Mouse (Mus musculus) layer of hippocampus, adult 2 months (tissue): Measurements from ENCODE around the gene Pcsk7. TPM values are rescaled to one million over a fixed set of nuclear protein-coding genes. Genes with fewer than 3 reads are reported as not detected.
A peak's percentile ranks its signal among the peaks of the same experiment; 100 is the strongest.

ENCODE experiments used
- DNase-seq, 2 experiments: peaks; one replicate each; pipeline ENCODE4 v3.0.0; 2022; ENCODE audit warnings: low spot score in 2 of 2
- H3K27ac ChIP-seq: fragments of 200-600 bp; 2 replicates; pipeline ENCODE4 v1.8.1; 2022
- H3K4me3 ChIP-seq: fragments of 200-600 bp; 2 replicates; pipeline ENCODE4 v1.8.1; 2022; ENCODE audit warnings: mild to moderate bottlenecking
- CTCF ChIP-seq: fragments of 200-600 bp; conservative IDR thresholded peaks from 2 replicates; pipeline ENCODE4 v1.8.1; 2022; ENCODE audit warnings: antibody characterized with exemption, mild to moderate bottlenecking, moderate library complexity
- long read RNA-seq, 2 experiments: library from polyadenylated mRNA; stranded (forward); transcript quantifications; one replicate each; pipeline ENCODE4 v2.0.0; 2021; ENCODE audit warnings: borderline mapping rate in 2 of 2
- total RNA-seq, 2 experiments: library from RNA; stranded (reverse); gene quantifications; 2 replicates each; pipeline ENCODE4 v1.2.3; 2021

The Pcsk7 gene
- total RNA-seq, result 10 to 100 TPM; 25.0 to 28.0 TPM
- long read RNA-seq, experiment 1, transcript Pcsk7-201 (17 exons, 3,876 nt), result major isoform, 5 of 17 reads
- long read RNA-seq, experiment 1, partial matches to known transcripts, result 7 of 17 reads
- long read RNA-seq, experiment 1, other reads (novel, unspliced or antisense), result 5 of 17 reads
- long read RNA-seq, experiment 2, transcript Pcsk7-201 (17 exons, 3,876 nt), result major isoform, 7 of 15 reads
- long read RNA-seq, experiment 2, partial matches to known transcripts, result 4 of 15 reads
- long read RNA-seq, experiment 2, other reads (novel, unspliced or antisense), result 4 of 15 reads

GRCm38 (mm10) chr9:45906355-45907077, at the start of gene Pcsk7, which contains the start of gene Rnf214:
TSS of gene Pcsk7 (plus strand) at chr9:45906497.
TSS of gene Rnf214 (minus strand) at chr9:45906911.
- peak; percentile 89 for DNase-seq
- peak; percentile 91 for TF ChIP-seq CTCF
- Histone ChIP-seq H3K27ac (peak within 1 kb of the TSS; percentile 100), H3K4me3 (peak within 1 kb of the TSS; percentile 100)

- TF ChIP-seq CTCF, result no peak
- DNase-seq, result no peak
Measured at GRCm38 (mm10) chr9:45859364-45859763, 46.9 kb upstream of the Pcsk7 start.

DNA sequence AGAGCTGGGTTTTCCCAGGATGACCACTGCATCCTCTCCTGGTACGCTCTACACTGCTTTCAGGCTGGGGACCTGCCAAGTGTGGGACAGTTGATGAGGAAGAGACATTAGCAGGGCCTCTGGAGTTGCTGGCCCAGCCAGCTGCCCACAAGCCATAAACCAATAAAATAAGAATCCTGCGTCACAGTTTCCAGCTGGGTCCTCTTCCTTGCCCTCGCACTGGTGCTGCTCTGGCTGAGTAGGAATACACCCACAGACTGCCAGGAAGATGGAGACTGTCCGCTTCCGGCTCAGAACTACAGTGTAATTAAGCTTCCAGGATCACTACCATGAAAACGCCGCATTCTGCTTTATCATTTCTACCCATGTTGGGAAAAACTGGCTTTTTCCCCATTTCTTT, 44.5 kb upstream of the Pcsk7 start:
- Histone ChIP-seq H3K27ac (peak overlapping the region; percentile 54; the same call in 1 of the 2 replicates), H3K4me3 (no peak overlapping the region)
- TF ChIP-seq CTCF, result no peak
- DNase-seq, result no peak

More at GRCm38 (mm10) chr9:45859364-45859763, 46.9 kb upstream of the Pcsk7 start:
- H3K27ac ChIP-seq, result no peak overlapping the region
- no peak overlapping the region for H3K4me3 ChIP-seq

DNA sequence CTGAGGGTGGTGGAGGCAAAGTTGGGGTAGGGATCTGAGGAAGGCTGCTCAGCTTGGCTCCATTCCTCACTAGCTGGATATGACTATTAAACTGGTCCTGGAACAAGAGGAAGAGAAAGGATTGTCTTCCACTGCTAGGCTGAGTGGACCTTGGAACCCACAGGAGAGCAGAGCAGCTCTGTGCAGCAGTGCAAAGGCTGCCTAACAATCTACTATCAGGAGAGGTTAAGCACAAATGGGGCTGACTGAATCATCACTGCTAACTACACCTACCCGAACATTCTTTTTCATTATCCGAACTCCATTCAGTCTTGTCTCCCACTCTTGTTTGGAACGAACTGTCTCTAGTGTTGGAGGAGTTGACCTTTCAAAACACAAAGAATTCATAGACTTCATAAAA, 37.1 kb upstream of the Pcsk7 start:
- no peak for TF ChIP-seq CTCF
- H3K27ac ChIP-seq, result no peak overlapping the region
- DNase-seq, result no peak

DNA sequence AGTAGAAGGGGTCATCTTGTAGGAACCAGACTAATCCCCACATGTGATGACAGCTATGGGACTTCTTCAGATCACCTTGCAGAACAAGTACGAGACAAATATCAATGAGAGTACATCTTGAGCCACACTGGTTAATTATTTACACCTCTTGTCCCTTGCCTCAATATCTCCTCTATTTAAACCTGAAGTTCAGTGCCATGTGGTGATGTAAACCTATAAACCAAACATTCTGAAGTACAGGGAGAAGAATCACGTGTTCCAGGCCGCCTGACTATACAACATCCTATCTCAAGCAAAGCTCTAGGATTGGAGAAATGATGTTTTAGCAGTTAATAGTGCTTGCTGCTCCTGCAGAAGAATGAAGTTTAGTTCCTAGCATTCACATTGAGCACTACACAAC, 36.0 kb upstream of the Pcsk7 start:
- Histone ChIP-seq H3K4me3 (no peak overlapping the region), H3K27ac (no peak overlapping the region)
- DNase-seq, result no peak
- no peak for TF ChIP-seq CTCF

More for the DNA sequence above, 37.1 kb upstream of the Pcsk7 start:
- no peak overlapping the region for H3K4me3 ChIP-seq

DNA sequence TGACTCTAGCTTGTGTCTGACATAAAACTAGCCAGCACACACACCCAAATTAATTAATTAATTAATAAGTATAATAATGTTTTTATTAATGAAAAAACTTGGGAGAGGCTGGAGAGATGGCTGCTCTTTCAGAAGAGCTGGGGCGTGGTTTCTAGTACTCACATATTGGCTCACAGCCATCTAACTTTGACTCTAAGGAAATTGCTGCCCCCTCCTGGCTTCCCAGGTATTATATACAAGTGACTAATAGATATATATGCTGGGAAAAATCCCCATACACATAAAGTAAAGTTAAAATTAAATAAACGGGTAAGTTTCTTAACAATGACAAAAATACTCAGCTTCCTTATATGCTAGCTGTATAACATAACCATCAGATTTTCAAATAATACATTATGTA, 28.4 kb upstream of the Pcsk7 start:
- Histone ChIP-seq H3K4me3 (no peak overlapping the region), H3K27ac (no peak overlapping the region)
- no peak for DNase-seq
- peak; percentile 51 for TF ChIP-seq CTCF

DNA sequence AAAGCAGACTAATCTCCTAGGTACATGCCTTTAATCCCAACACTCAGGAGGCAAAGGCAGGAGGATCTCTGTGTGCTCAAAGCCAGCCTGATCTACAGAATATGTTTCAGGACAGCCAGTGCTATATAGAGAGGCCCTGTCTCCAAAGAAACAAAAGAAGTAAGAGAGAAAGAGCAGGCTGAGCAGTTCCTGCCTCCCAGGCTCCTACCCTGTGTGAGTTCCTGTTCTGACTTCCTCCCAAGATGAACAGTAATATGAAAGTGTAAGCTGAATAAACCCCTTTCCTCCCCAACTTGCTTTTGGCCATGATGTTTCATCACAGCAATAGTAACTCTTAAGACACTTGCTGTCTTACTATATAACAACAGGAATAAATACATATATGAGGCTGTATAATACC, 12.6 kb upstream of the Pcsk7 start:
- Histone ChIP-seq H3K27ac (no peak overlapping the region), H3K4me3 (no peak overlapping the region)
- no peak for DNase-seq
- no peak for TF ChIP-seq CTCF

- TF ChIP-seq CTCF, result no peak
- H3K27ac ChIP-seq, result peak overlapping the region; percentile 100; the same call in 1 of the 2 replicates
- peak overlapping the region; percentile 100 for H3K4me3 ChIP-seq
- DNase-seq, result no peak
Measured at GRCm38 (mm10) chr9:45905196-45905595, 1.1 kb upstream of the Pcsk7 start.

DNA sequence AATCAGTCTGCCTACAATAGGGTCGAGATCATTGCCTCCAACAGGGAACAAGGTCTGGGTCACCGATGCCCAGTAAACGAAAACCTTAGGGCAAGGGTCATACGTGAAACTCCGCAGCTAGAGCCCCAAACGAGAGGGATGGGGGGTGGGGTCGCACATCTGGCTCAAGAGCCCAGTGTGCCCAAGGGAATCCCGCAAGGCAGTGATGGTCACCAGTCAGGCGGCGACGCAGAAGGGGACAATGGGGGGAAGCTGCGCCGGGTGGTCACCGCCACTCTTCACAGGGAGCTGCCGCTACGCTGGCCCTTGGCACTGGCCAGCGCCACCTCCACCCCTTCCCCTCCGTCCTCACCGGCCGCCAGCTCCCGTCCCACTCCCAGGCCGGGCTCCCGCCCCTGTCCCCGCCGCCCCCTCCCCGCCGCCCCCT, 473 bp upstream of the Pcsk7 start:
- no peak for TF ChIP-seq CTCF
- Histone ChIP-seq H3K4me3 (peak overlapping the region; percentile 100), H3K27ac (peak overlapping the region; percentile 100)
- DNase-seq, result no peak

GRCm38 (mm10) chr9:45907078-45907428, 756 bp downstream of the Pcsk7 start:
- TF ChIP-seq CTCF, result no peak
- DNase-seq, result peak in 1 of 2 experiments; percentile 16
- Histone ChIP-seq H3K27ac (peak overlapping the region; percentile 100), H3K4me3 (peak overlapping the region; percentile 100)

GRCm38 (mm10) chr9:45910995-45911394, 4.7 kb downstream of the Pcsk7 start:
- Histone ChIP-seq H3K4me3 (no peak overlapping the region), H3K27ac (no peak overlapping the region)
- no peak for TF ChIP-seq CTCF
- DNase-seq, result no peak

DNA sequence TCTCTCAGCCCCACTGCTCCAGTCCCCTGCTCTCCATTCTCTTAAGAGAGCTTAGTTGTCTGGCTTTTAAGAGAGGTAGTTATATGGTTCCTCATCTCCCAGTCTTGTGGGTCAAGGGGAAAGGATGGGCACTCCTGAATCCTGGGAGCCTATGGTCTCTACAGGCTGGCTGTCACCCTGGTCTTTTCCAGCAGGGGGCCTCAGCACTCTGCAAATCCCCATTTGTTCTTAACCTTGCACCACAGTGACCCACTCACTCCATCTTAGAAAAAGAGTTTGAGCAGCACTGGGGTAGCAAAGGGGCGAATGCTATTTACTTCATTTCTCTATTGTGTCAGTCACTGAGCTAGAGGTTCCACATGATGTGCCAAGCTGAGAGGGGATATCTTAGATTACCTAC, 5.4 kb downstream of the Pcsk7 start:
- TF ChIP-seq CTCF, result peak; percentile 87
- DNase-seq, result peak in 1 of 2 experiments; percentile 29
- no peak overlapping the region for H3K27ac ChIP-seq
- H3K4me3 ChIP-seq, result no peak overlapping the region

GRCm38 (mm10) chr9:45915659-45916058, 9.4 kb downstream of the Pcsk7 start:
- no peak overlapping the region for H3K4me3 ChIP-seq
- no peak for TF ChIP-seq CTCF
- no peak overlapping the region for H3K27ac ChIP-seq
- DNase-seq, result no peak
